Mouse (Mus musculus) activated CD4-positive, CD25-positive, alpha-beta regulatory T cell, adult 4 months (primary cell): ENCODE measurements around the gene Bnc2. TPM values are rescaled to one million over a fixed set of nuclear protein-coding genes. Genes with fewer than 3 reads are reported as not detected.

Experiments
- ATAC-seq: one replicate; pipeline ENCODE4 v1.8.0; 2017
- polyA plus RNA-seq, 2 experiments: library from polyadenylated mRNA; unstranded; fragments of 100-300 nt; shearing (Covaris generic); gene quantifications; one replicate each; pipeline ENCODE4 v1.2.1; 2017

Bnc2 gene
- polyA plus RNA-seq, 2 experiments from 2014 or later: not detected

DNA sequence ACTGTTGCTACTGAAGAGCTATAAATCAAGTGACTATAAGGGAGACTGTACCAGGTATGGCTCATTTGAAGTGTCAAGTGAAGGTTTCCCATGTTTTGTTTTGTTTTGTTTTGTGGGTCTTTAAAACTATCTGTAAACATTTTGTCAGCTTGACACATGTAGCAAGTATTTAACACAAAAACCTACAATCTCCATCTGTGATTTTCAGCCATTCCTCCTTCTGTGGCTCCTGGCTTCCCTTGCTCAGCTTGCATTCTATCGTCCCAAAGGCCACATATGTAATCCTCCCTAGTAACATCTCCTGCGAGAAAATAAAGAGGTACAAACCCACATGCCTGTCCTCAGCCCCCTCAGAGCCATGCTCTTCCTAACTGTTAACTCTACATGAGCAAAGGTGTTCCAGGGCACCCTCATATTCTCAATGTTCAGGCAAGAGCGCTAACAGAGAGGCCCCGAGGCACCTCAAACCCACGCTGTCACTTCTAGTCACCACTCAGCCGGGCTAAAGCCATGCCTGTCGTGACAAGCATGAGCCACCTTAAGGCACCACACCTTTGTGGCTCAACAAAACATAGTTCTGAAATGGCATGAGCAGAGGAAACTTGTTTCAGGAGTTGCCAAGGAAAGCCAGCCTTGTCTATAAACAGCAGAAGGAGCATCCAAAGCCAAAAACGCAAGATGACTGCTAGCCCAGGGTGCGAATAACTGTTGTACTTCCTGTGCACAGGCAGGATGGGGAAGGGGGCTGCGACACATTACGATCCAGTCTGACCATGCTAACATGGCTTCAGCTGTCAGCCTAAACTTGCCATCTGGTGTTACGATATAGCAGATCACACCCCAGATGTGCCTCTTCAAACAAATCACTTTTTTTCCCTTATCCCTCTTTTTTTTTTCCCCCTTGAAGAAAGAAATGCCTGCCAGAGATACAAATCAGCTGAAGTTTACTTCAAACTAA lies 42.0 kb downstream of the Bnc2 start:
- no peak for ATAC-seq

DNA sequence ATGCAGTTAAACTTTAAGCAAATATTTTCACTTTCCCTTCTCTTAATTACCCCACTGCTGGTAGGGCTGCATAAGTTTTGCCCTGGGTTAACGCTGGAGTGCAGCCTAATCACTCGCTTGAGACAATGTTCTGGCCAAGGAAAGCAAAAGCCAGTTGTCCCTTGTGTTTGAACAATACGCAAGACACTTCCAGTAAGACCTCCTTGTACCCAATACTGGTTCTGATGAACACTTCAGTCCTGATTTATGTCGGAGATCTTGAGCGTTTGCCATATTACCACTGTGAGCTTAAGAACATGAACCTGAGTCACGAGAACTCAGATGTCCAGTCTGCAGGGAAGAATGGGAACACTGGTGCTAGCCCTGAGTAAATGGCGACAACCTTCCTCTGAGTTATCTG lies 47.5 kb downstream of the Bnc2 start:
- ATAC-seq: no peak

DNA sequence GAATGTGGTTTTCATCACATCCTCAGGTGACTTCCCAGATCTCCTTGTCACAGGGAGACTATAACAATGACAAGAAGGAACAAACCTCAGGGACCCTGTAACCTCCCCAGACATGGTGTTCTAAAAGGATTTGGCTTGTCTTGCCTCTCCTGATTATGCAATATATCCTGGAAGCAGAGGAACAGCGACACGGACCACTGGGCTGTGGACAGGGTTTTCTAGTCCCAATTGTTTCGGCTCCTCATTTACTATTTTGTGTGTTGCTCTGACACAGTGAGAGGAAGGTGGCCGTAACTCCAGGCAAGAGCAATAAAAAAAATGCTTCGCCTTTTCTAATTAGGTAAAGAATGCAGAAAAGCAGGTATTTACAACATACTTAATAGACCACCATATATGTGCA lies 51.8 kb downstream of the Bnc2 start:
- no peak for ATAC-seq

DNA sequence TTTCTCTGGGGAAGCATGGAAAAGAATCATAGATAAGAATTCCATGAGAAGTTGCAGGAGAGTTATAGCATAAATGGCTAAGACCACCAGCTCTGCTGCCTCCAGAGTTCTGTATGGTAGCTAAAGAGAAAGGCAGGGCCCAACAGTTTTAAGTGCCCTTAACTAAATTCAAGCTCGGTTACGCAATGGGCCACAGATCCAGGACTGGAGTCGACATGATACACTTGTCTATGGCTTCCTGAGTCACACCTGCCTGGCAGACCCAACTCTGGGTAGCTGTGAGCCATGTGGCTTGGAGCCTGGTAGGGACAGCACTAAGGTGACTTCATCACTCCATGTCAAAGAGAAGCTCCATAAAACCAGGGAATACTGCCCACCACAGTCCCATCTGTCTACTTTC lies 53.3 kb downstream of the Bnc2 start:
- no peak for ATAC-seq

DNA sequence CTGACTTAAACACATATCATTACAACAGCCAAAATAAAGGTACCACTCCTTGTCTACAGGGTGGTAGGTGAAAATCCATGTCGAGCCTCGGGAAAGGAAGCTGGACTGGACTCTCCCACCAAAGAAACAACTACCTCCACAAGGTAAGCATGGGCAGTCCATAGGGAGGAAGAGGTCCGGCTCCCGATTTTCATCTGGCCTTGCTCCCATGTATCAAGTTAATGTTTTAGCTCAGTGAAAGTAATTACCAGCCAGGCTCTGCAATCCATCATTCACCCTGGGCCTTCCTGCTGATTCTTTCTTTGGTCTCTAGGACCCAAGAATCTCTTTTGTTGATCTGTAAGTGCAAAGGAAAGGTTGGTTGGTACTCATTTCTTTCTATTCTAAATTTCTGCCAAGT lies 65.2 kb downstream of the Bnc2 start:
- no peak for ATAC-seq

DNA sequence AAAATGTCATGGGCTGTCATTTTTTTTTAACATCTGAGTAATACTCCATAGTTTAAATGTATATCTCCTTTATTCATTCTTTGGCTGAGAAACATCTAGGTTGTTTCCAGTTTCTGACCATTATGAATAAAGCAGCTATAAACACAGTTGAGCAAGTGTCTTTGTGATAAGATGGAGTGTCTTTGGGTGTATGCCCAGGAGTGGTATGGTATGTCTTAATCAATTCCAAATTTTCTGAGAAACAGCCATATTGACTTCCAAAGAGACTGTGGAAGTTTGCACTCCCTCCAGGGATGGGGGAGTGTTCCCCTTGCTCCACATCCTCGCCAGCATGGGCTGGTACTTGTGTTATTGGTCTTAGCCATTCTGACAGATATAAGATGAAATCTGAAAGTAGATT lies 70.6 kb downstream of the Bnc2 start:
- ATAC-seq: no peak

DNA sequence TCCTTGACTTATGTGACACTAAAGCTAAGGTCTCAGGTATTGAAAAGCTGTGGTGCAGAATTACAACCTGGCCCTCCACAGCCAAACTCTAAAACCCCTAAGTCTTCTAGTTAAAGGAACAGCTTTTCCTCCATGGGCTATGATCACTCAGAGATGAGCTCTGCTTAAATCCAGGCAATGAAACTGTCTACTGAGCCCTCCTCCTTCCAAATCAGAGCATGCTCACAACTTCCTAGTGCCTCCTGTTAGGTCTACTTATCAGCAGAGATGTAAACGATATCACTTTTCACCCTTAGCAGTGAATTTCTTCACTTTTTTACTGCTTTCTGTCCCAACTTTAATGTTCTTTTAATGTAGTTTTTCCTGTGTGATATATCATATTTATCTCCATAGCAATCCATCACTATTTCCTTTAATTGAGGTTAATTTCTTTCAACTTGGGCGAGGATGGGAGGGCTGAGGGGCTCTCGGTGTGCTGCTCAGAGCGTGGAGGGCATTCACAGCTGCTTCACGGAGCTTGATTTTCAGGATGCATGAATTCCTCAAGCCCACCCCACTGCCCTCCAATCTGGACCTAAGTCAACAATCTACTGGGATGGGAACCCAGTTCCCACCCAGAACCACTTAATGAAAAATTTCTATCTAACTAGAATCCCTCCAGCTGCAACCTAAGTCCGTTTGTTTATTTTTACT lies 94.7 kb downstream of the Bnc2 start:
- ATAC-seq: no peak

DNA sequence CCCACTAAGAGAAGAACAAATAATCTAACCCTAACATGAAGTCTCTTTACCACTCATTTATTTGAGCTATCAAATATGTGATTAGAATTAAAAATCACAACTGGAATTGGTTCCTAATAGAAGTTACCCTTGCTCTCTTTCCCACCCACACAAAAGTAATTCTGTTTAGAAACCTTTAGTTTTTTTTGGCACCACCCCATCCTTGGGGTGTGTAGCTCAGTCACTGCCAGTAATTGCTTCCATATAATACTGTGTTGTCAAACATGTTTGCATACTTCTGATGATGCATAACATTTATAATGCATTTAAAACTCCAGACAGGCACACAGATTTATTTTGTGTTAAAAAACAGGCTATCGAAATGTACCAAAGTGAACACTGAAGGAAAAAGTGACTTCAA lies 96.8 kb downstream of the Bnc2 start:
- no peak for ATAC-seq

DNA sequence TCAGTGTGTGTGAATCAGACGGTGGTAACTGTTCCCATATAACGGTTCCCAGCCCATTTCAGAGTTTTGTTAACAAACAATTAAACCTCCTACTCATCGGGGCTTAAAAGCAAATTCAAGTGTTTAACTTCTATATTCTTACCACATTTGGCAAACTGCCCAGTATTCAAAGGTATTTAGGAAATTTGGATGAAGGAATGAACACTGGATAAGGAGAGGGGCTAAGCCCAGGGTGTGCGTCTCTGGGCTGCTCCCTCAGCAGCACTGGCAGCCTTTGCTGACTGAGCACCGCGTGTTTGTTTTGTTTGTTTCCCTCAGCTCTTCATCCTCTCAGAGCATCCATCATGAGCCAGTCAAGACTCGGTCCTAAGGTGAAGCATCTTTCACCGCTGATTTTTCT lies 109.0 kb downstream of the Bnc2 start:
- no peak for ATAC-seq

DNA sequence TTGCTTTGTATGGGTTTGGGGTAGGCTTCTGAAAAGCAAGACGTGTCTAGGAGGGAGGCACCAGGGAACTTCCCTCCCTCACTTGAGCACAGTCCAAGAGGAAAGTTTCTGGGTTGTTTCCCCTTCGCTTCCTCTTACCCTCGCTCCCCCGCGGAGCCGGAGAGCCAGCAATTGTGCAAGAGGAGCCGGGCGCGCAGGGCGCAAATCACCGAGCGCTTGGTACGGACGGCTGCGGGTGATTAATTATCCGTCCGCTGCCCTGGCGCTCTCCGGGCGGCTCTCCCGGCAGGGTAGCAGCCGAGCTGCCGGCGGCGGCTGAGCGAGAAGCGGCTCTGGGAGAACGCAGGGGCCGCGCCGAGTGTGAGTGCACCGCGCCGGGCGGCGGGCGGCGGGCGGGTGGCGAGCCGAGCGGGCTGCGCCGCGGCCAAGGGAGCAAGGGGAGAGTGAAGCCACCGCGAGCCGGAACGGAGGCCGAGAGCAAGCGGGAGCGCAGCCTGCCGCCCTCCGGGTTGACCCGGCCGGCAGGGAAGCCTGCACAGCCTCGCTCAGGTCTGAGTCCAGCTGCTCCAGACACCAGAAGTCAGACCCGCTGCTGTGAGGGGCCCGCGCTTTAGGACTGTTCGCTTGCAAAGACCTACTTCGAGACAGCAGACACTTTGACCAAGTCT lies 129.7 kb downstream of the Bnc2 start:
- no peak for ATAC-seq

DNA sequence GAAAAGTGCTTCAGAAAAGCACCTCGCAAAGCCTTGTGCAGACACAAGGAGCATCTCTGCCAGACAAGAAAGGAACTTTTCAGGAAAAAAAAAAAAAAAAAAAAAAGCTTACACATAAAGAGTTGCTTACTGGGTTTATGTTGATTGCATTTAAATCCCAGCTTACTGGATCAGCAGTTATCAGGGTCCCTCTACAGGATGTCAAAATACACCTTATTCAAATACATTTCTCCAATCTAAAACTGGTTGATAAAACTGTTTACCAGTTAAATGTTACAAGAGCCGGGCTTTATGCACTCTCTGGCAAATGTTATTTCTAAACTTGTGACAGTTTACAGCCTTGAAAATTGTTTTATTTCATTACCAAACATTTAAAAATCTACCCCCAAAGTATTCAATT lies 130.4 kb downstream of the Bnc2 start:
- ATAC-seq: no peak

DNA sequence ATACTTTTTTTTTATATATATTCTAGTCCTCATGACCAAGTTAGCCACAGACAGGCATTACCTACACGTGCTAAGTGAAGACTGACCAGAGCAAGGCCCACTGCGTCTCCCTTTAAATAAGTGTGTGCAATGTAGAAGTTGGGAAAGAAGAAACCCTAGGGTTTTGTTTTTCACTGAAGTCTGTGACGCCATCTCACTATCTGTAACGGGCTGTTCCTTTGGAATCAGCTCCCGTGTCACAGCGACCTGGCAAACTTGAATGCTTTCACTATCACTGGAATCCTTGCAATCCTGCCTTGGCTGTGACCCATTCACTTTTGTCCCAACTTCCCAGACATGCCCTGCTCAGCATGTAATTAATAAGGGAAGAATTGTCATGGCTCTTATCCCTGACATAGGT lies 134.5 kb downstream of the Bnc2 start:
- no peak for ATAC-seq

DNA sequence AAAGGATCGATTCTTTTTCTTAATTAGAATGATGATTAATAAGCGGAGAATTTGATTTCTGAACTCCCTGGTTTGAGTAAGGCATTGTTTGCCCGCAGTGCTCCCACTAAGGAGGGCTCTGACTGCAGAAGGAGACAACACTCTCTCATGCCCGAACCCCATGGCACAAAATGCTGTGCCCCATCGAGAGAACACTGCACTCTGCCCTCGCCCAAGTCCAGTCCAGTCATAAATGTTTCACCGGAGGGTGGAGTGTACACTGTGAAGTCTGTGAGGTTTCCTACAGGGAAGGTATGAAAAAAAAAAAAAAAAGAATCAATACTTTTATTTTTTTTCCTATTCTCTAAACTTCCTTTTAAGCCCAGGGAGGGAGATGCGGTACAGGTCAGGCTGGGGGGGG lies 135.7 kb downstream of the Bnc2 start:
- ATAC-seq: no peak

DNA sequence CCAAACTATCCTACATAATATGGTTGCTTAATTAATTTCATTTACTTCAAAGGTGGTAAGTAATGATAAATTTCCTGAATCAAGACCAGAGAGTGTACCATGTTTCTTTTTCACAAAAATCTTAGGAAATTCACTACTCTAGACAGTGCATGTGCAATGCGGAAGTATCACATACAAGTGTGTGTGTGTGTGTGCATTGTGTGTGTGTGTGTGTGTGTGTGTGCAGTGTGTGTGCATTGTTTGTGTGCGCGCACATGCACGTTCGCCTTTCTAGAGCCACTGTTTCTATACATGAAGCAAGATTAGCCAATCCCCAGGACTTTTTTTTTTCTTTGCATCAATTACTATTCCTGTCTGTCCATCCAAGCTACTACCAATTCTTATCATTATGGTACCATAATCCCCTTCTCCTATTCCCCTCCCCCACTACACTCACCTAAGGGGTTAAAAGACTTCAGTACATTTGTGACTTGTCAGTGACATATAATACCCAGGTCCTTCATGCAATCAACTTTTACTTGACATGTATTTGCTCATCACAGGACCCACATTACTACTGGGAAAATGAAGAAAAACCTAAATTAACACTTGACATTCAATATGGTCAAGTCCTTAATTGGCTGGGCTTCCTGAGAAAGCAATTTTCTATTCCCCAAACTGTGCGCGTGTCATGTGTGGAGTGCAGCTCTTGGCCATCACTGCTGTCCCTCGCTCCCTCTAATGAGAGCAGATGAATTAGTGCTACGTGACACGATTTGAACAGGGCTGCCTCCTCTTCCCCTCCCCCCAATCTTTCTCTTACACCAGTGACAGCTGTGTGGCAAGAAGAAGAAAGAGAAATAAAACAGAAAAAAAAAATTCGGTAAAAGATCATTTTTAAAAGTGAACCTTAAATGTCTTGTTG lies 145.9 kb downstream of the Bnc2 start:
- ATAC-seq: no peak

DNA sequence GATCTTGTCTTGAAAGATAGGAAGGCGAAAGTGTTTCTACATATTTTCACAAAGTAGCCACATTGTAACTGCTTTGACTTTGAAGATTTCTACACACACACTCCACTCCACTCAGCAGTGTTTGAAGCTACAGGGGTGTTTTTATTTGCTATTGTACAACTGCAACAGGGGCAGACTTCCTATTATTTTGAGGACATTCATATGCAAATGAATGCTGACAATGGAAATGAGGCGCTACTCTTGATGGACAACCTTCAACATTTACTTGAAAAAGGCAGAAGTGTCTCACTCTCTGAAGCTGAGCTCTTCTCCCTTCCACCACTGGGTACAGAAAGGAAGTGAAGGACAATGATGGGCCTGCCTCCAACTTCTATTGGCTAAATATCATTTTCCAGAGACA lies 146.7 kb downstream of the Bnc2 start:
- ATAC-seq: no peak

DNA sequence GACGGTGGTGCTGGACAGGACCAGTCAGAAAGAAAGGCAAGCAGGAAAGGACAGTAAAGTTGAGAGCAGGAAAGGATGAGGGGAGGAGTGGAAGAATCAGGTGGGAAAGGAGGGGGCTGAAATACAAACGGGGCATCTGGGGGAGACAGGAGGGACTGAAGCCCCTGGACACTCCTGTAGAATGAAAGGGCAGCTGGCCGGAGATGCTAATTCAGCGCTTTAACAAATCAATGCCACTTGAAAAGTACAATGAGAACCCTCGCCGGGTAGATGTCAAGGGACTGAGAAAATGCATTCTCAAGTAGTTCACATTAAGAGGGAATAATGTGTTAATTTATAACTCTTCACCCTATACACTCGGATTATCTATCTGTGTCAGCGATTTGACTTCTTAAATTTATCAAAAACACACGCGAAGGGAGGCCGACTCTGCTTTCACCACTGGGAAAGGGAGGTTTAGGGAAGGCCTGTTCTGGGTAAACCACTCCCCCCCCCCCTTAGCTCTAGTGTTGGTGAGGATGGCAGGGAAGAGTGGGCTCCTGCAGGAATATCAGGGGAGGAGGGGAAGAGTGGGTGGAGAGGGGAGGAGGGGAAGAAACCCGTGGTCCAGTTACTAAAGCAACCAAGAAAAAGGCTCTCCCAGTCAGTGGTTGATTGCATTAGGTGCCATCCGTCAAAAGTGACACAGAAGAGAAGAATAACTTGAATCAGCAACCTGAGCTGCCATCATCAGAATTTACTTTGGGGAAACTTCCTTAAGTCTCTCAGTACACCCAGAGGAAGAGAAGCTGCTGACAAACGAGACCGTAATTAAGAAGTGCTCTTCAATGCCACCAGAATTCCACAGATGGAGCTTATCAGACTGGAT lies 147.8 kb downstream of the Bnc2 start:
- no peak for ATAC-seq

DNA sequence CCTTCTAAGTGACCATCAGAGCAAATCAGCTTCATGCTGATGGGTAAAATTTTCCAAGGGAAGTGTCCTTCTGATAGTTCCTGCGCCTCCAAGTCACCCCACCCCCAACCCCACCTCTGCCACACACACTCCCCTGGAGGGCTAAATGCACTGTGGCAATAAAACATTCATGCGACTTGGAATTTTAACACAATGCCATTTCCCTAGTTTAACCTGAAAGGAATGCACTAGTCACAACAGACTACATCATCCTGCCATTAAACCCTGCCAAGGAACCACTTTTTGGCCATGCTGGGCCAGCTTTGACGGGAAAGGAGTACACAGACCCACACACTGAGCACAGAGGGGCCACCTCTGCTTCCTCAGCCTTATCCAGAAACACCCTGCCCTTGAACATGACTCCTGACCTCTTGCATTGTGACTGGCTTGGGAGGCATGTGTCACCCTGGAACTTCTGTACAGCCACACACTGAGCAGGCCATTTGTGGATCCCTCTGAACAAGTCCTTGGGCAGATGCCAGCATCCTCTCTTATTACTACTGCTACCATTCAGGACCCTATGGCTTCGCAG lies 151.3 kb downstream of the Bnc2 start:
- ATAC-seq: no peak

DNA sequence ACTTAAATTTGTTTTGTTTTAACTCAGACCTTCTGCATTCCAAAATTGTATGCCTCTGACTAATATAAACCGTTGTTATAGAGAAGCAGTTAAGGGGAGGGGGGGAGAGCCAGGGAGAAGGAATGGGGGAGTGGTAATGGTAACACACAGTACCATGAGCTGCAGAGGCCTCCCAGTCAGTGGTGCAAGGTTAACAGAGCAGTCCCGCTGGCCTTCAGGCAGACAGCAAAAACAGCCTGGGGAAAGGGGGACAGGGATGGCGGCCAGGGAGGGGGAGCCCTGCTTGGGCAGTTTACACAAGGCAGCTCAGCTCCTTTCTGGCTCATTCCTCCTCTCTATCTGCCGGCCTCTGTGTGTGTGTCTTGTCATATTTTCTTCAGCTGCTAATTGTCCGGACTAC lies 151.9 kb downstream of the Bnc2 start:
- no peak for ATAC-seq

DNA sequence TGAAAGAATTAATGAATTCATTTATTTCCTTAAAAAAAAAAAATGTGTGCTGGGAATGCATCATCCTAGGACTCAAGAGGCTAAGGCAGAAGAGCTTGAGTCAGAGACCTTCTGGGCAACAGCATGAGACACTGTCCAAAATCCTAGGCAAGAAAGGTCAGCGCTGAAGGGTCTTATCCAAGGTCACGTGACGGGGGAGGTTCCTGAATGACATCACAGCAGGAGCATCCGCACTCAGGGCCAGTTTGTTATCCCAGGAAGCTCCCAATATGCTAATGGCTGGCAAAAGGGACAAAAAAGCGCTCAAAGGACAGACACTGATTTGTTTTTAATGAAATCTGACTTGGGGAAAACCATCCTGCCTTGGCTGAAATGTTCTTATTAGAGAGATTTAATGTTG lies 153.5 kb downstream of the Bnc2 start:
- ATAC-seq: no peak

DNA sequence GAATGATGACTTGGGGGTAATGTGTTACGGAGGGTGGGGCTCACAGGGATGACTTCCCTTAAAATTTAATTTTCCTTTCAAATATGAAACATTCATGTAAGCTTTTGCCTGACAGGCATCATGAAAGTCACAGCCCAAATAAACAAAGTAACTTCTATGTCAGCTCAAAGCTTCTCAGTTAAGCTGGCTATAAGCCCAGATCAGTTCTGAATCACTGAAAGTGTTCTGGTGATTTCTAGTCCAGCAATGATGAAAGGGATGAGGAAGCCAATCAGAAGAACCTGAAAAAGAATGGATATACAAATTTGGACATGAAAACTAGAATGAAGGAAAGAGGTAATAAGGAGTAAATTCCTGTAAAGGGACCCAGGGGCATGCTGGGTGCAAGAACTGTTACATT lies 164.6 kb downstream of the Bnc2 start:
- no peak for ATAC-seq

DNA sequence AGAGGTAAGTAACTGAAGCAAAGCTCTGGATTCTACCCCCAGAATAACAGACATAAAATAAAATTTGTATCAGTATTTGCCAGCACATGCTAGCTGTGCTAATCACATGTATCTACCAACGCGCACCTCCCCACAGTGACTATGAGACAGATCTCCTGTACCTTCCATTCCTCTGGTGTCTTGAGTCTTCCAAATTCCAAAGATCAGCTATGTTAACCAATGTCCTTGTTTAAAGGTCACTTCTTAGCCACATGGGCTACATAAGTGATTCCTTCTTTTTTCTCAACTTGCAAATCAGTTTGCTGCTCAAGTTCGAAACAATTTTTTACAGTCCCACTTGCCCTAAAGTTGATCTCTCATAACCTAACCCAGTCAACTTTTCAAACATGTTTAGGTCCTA lies 167.5 kb downstream of the Bnc2 start:
- ATAC-seq: no peak
